Mouse (Mus musculus) limb, embryonic 13.5 days (tissue): ENCODE measurements at regions not wholly inside any gene's neighbourhood (a gene's known extent, or its start where the extent isn't known, plus 50 kb on each side); places are given as distances from the start of the nearest gene placed in this dataset.

ENCODE experiments used
- ATAC-seq: fragments of 200-750 bp; cut with Nextera tagmentation; 2 replicates; pipeline ENCODE4 v1.8.0; 2017; ENCODE audit warnings: low read depth, moderate number of reproducible peaks, moderate TSS enrichment; ENCODE audit not compliant: low FRiP score
- H3K27ac ChIP-seq: fragments of 300-500 bp; sonication (generic); 2 replicates; pipeline ENCODE4 v1.5.1; 2015; ENCODE audit warnings: inconsistent platforms, mild to moderate bottlenecking, moderate library complexity
- H3K27me3 ChIP-seq: fragments of 300-500 bp; sonication (generic); 2 replicates; pipeline ENCODE4 v1.6.1; 2015; ENCODE audit warnings: mild to moderate bottlenecking, inconsistent platforms
- H3K36me3 ChIP-seq: fragments of 300-500 bp; sonication (generic); 2 replicates; pipeline ENCODE4 v1.6.1; 2015; ENCODE audit warnings: inconsistent platforms, mild to moderate bottlenecking, moderate library complexity
- H3K4me1 ChIP-seq: fragments of 300-500 bp; sonication (generic); 2 replicates; pipeline ENCODE4 v1.6.1; 2015; ENCODE audit warnings: inconsistent platforms
- H3K4me2 ChIP-seq: fragments of 300-500 bp; sonication (generic); replicated peaks from 2 replicates; pipeline ENCODE4 v1.6.1; 2015; ENCODE audit warnings: inconsistent platforms, mild to moderate bottlenecking, moderate library complexity
- H3K4me3 ChIP-seq: fragments of 300-500 bp; sonication (generic); 2 replicates; pipeline ENCODE4 v1.5.1; 2015; ENCODE audit warnings: moderate library complexity, mild to moderate bottlenecking, inconsistent platforms
- H3K9ac ChIP-seq: fragments of 300-500 bp; sonication (generic); 2 replicates; pipeline ENCODE4 v1.6.1; 2015; ENCODE audit warnings: mild to moderate bottlenecking, inconsistent platforms
- H3K9me3 ChIP-seq: fragments of 300-500 bp; sonication (generic); 2 replicates; pipeline ENCODE4 v1.6.1; 2016; ENCODE audit warnings: inconsistent platforms
- WGBS: fragments of 180-500 bp; shearing (Covaris S2); methylation state at CpG from one replicate; pipeline ENCODE4 v1.1.7; 2015; 5-methylcytosine and 5-hydroxymethylcytosine counted together

DNA sequence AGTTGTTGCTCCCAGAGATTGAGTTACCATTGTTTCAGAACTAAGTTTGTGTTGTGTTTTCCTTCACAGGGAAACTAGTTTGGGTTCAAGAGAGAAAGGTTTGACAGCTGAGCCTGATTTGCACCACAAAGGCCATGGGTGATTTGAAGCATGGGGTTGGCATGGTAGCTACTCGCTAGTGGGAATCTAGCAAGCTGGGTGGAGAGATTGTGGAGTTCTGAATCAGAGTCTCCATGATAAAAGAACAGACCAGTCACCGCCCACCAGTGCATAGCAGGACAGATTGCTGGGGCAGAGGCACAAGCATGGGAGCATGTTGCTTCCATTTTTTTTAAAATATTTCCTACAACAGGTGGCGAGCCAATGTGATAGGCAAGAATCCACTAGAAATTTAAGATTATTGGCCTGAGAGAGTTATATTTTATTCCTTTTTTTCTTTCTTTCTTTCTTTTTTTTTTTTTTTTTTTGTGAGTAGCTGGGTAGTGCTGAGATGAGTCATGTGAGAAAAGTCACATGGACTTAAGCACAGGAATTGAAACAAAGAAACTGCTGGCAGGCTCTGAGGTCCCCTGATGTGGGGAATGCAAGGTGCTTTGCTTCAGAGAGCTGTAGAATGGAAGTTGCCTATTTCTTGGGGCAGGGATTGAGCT lies 367.4 kb upstream of the Marcks start:
- Histone ChIP-seq H3K36me3 (no peaks in the 10 kb centered on the region), H3K4me1 (no peaks in the 10 kb centered on the region), H3K27me3 (no peaks in the 10 kb centered on the region), H3K4me3 (no peak overlapping the region), H3K4me2 (no peak overlapping the region), H3K9me3 (no peaks in the 10 kb centered on the region), H3K27ac (no peak overlapping the region), H3K9ac (no peak overlapping the region)
- no peak for ATAC-seq
- 93% methylated on average over 3 of the region's 3 CpGs for WGBS

DNA sequence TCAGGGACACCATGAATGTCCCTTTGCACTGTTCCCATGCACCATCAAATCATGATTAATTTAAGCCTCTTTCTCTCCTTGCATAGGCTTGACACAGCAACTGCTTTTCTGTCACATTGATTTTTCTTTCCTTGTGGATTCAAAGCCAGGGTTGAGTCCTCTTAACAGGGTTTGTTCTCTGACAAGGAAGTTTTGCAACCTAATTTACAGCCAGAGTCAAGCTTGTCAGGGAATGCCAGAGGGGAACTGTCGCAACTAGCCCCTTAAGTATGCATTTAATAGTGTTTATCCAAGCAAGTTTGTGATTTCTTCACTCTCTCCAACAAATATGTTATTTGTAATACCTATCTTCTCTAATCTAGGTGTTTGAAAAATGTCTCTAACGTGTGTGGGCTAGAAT lies 365.7 kb upstream of the Marcks start:
- Histone ChIP-seq H3K36me3 (no peaks in the 10 kb centered on the region), H3K9ac (no peak overlapping the region), H3K27me3 (no peaks in the 10 kb centered on the region), H3K27ac (no peak overlapping the region), H3K4me2 (no peak overlapping the region), H3K9me3 (no peaks in the 10 kb centered on the region), H3K4me3 (no peak overlapping the region), H3K4me1 (no peaks in the 10 kb centered on the region)
- WGBS, result 65% methylated on average over 2 of the region's 2 CpGs
- ATAC-seq, result no peak

DNA sequence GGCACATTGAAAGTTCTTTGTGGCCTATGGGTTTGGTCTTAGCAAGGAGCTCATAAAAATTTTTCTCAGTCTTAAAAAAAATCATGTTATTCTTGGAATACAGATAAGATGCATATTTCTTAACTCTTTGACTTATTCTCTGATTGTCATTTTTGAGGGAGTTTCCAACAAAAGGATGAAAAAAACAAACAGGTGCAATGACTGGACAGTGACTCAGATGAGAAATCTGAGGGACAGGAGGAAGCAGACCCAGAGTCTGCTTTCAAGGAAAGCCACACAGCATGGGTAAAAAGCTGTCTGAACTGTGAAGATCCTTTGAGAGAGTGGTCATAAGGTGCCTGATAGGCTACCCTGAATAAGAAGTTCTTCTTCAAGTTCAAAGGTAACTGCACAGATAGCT lies 363.8 kb upstream of the Marcks start:
- H3K27me3 ChIP-seq, result no peaks in the 10 kb centered on the region
- H3K9me3 ChIP-seq, result no peaks in the 10 kb centered on the region
- no peak overlapping the region for H3K27ac ChIP-seq
- H3K4me3 ChIP-seq, result no peak overlapping the region
- no peak for ATAC-seq
- H3K36me3 ChIP-seq, result no peaks in the 10 kb centered on the region
- H3K4me1 ChIP-seq, result no peaks in the 10 kb centered on the region
- no peak overlapping the region for H3K4me2 ChIP-seq
- H3K9ac ChIP-seq, result no peak overlapping the region

GRCm38 (mm10) chr10:37501043-37501442 lies 362.3 kb upstream of the Marcks start:
- Histone ChIP-seq H3K27ac (no peak overlapping the region), H3K36me3 (no peaks in the 10 kb centered on the region), H3K4me2 (no peak overlapping the region), H3K27me3 (no peaks in the 10 kb centered on the region), H3K9me3 (no peaks in the 10 kb centered on the region), H3K9ac (no peak overlapping the region), H3K4me3 (no peak overlapping the region), H3K4me1 (no peaks in the 10 kb centered on the region)
- ATAC-seq, result no peak
- WGBS, result 97% methylated on average over 2 of the region's 2 CpGs

DNA sequence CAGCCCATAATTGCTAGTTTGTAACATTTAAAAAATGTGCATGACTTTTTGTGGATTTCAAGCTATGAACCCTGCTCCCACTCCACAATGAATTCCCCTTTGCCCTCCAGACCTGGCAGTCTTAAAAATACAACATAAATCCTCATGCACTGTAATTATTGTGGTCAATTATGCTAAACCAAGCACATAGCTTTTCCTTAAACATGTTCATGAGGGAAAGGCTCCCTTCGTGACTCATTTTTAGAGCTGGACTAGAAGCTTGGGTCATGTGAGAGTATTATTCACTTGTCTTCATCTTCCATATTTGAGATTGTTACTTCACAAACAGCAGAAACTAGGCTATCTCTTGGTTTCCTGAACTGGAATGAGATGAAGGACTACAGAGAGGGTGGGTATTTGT lies 356.7 kb upstream of the Marcks start:
- Histone ChIP-seq H3K36me3 (no peaks in the 10 kb centered on the region), H3K4me1 (peaks cover 5% of the 10 kb centered on the region; the same call in 1 of the 2 replicates), H3K27me3 (no peaks in the 10 kb centered on the region), H3K27ac (no peak overlapping the region), H3K4me2 (no peak overlapping the region), H3K9me3 (no peaks in the 10 kb centered on the region), H3K9ac (no peak overlapping the region), H3K4me3 (no peak overlapping the region)
- WGBS, result 48% methylated on average over 1 of the region's 1 CpGs
- ATAC-seq, result no peak

GRCm38 (mm10) chr10:37494552-37495166 lies 355.9 kb upstream of the Marcks start:
- no peak overlapping the region for H3K27ac ChIP-seq
- no peak overlapping the region for H3K4me2 ChIP-seq
- ATAC-seq, result no peak
- WGBS, result 32% methylated on average over 3 of the region's 3 CpGs
- no peak overlapping the region for H3K4me3 ChIP-seq
- H3K36me3 ChIP-seq, result no peaks in the 10 kb centered on the region
- H3K9me3 ChIP-seq, result no peaks in the 10 kb centered on the region
- H3K27me3 ChIP-seq, result no peaks in the 10 kb centered on the region
- peaks cover 5% of the 10 kb centered on the region; the same call in 1 of the 2 replicates for H3K4me1 ChIP-seq
- H3K9ac ChIP-seq, result no peak overlapping the region

DNA sequence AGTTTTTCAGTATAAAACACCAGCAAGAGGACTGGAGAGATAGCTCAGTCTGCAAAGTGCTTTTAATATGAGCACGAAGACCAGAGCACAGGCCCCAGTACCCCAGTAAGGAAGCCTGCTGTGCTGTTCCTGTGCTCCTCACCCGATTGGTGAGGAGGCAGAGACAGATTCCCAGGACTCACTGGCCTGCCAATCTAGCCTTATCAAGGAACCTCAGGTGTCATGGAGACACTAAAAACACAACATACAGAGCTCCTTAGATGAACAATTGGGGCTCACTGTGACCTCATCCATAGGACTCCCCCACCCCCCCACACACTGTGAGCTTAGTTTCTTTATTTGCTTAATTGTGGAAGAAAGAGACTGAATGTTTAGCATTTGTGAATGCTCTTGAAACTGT lies 355.4 kb upstream of the Marcks start:
- WGBS, result 58% methylated on average over 2 of the region's 2 CpGs
- Histone ChIP-seq H3K27ac (no peak overlapping the region), H3K27me3 (no peaks in the 10 kb centered on the region), H3K4me1 (peaks cover 5% of the 10 kb centered on the region; the same call in 1 of the 2 replicates), H3K9ac (no peak overlapping the region), H3K36me3 (no peaks in the 10 kb centered on the region), H3K9me3 (no peaks in the 10 kb centered on the region), H3K4me2 (no peak overlapping the region), H3K4me3 (no peak overlapping the region)
- no peak for ATAC-seq

- no peaks in the 10 kb centered on the region for H3K27me3 ChIP-seq
- H3K4me3 ChIP-seq, result no peak overlapping the region
- H3K27ac ChIP-seq, result no peak overlapping the region; the same call in 1 of the 2 replicates
- H3K36me3 ChIP-seq, result no peaks in the 10 kb centered on the region
- H3K4me2 ChIP-seq, result no peak overlapping the region
- ATAC-seq, result no peak
- H3K9me3 ChIP-seq, result no peaks in the 10 kb centered on the region
- 74% methylated on average over 6 of the region's 6 CpGs for WGBS
- no peaks in the 10 kb centered on the region for H3K4me1 ChIP-seq
- H3K9ac ChIP-seq, result no peak overlapping the region
Measured at GRCm38 (mm10) chr10:37484311-37485023, 345.7 kb upstream of the Marcks start.

DNA sequence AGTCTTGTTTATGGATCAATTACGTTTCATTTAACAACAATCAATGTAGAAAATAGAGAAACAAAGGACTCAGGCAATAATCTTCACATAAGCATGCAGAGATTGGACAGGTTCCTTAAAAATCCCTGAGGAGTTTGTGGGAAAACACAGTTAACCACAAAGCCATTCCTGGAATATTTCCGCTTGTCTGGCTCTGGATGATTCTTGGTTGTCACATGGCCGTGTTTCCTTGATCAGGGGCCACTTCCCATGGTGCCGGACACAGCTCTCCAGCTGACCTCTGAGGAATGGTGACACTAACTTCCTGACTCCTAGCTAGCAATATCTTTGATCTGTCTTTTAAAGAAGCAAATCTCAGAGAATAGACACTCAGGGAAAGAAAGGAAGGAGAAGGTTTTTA lies 344.8 kb upstream of the Marcks start:
- 41% methylated on average over 4 of the region's 4 CpGs for WGBS
- no peak overlapping the region for H3K27ac ChIP-seq
- no peaks in the 10 kb centered on the region for H3K9me3 ChIP-seq
- H3K4me3 ChIP-seq, result no peak overlapping the region
- H3K4me2 ChIP-seq, result no peak overlapping the region
- H3K9ac ChIP-seq, result no peak overlapping the region
- ATAC-seq, result no peak
- no peaks in the 10 kb centered on the region for H3K27me3 ChIP-seq
- no peaks in the 10 kb centered on the region for H3K4me1 ChIP-seq
- H3K36me3 ChIP-seq, result no peaks in the 10 kb centered on the region

- no peaks in the 10 kb centered on the region for H3K27me3 ChIP-seq
- H3K4me2 ChIP-seq, result no peak overlapping the region
- H3K4me3 ChIP-seq, result no peak overlapping the region
- 83% methylated on average over 1 of the region's 1 CpGs for WGBS
- H3K9me3 ChIP-seq, result no peaks in the 10 kb centered on the region
- H3K4me1 ChIP-seq, result no peaks in the 10 kb centered on the region
- H3K9ac ChIP-seq, result no peak overlapping the region
- H3K27ac ChIP-seq, result no peak overlapping the region
- no peak for ATAC-seq
- H3K36me3 ChIP-seq, result no peaks in the 10 kb centered on the region
Measured at GRCm38 (mm10) chr10:37481879-37482278, 343.2 kb upstream of the Marcks start.

GRCm38 (mm10) chr10:37480331-37480730 lies 341.6 kb upstream of the Marcks start:
- H3K27me3 ChIP-seq, result no peaks in the 10 kb centered on the region
- H3K4me2 ChIP-seq, result no peak overlapping the region
- H3K4me1 ChIP-seq, result no peaks in the 10 kb centered on the region
- no peaks in the 10 kb centered on the region for H3K9me3 ChIP-seq
- H3K36me3 ChIP-seq, result no peaks in the 10 kb centered on the region
- no peak overlapping the region for H3K27ac ChIP-seq
- no peak for ATAC-seq
- H3K4me3 ChIP-seq, result no peak overlapping the region
- H3K9ac ChIP-seq, result no peak overlapping the region
- WGBS, result 84% methylated on average over 1 of the region's 1 CpGs

DNA sequence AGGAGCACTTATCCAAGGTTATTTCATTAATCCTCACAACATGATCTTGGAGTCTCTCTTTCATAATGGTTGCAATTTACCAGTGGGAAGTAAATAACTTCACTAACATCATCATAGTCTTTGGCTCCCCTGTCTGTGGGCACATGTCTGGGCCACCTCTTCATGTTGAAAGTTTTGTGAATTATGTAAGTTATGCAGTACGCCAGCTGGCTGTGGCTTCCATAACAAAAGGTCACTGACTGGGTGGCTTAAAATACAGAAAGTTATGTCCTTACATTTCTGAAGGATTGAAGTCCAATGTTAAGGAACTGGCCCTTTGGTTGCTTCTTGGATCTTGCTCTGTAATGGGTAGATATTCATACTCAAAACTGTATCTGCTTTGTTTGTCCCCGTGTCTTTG lies 339.4 kb upstream of the Marcks start:
- Histone ChIP-seq H3K27ac (no peak overlapping the region), H3K36me3 (no peaks in the 10 kb centered on the region), H3K4me1 (no peaks in the 10 kb centered on the region), H3K4me3 (no peak overlapping the region), H3K9me3 (no peaks in the 10 kb centered on the region), H3K9ac (no peak overlapping the region), H3K27me3 (no peaks in the 10 kb centered on the region), H3K4me2 (no peak overlapping the region)
- WGBS, result 87% methylated on average over 2 of the region's 2 CpGs
- no peak for ATAC-seq
